Mouse (Mus musculus) liver, embryonic 15.5 days (tissue): ENCODE measurements around the gene Rasgef1b. TPM values are rescaled to one million over a fixed set of nuclear protein-coding genes. Genes with fewer than 3 reads are reported as not detected.

Experiments
- ATAC-seq: fragments of 200-750 bp; cut with Nextera tagmentation; 2 replicates; pipeline ENCODE4 v1.8.0; 2017; ENCODE audit warnings: moderate number of reproducible peaks, mild to moderate bottlenecking, moderate library complexity; ENCODE audit not compliant: insufficient read depth
- H3K27ac ChIP-seq: fragments of 300-500 bp; sonication (generic); replicated peaks from 2 replicates; pipeline ENCODE4 v1.5.1; 2015; ENCODE audit warnings: mild to moderate bottlenecking, inconsistent platforms
- H3K27me3 ChIP-seq: fragments of 300-500 bp; sonication (generic); 2 replicates; pipeline ENCODE4 v1.6.1; 2015; ENCODE audit warnings: mild to moderate bottlenecking, inconsistent platforms
- H3K36me3 ChIP-seq: fragments of 300-500 bp; sonication (generic); replicated peaks from 2 replicates; pipeline ENCODE4 v1.6.1; 2015; ENCODE audit warnings: moderate library complexity, mild to moderate bottlenecking, inconsistent platforms
- H3K4me1 ChIP-seq: fragments of 300-500 bp; sonication (generic); replicated peaks from 2 replicates; pipeline ENCODE4 v1.6.1; 2015; ENCODE audit warnings: inconsistent platforms
- H3K4me2 ChIP-seq: fragments of 300-500 bp; sonication (generic); 2 replicates; pipeline ENCODE4 v1.6.1; 2015; ENCODE audit warnings: moderate library complexity, mild to moderate bottlenecking, inconsistent platforms
- H3K4me3 ChIP-seq: fragments of 300-500 bp; sonication (generic); replicated peaks from 2 replicates; pipeline ENCODE4 v1.5.1; 2015; ENCODE audit warnings: mild to moderate bottlenecking, inconsistent platforms
- H3K9ac ChIP-seq: fragments of 300-500 bp; sonication (generic); 2 replicates; pipeline ENCODE4 v1.6.1; 2015; ENCODE audit warnings: moderate library complexity, mild to moderate bottlenecking, inconsistent platforms
- H3K9me3 ChIP-seq: fragments of 300-500 bp; sonication (generic); replicated peaks from 2 replicates; pipeline ENCODE4 v1.6.1; 2016; ENCODE audit warnings: inconsistent platforms
- WGBS: fragments of 180-500 bp; shearing (Covaris S2); methylation state at CpG from one replicate; pipeline ENCODE4 v1.1.7; 2015; ENCODE audit warnings: mixed read lengths; ENCODE audit not compliant: insufficient replicate concordance; 5-methylcytosine and 5-hydroxymethylcytosine counted together
- polyA plus RNA-seq: library from polyadenylated mRNA; unstranded; fragments of >200 nt; fragmentation: Nextera tagmentation; extraction: Ambion mirVana; gene quantifications from 2 replicates; pipeline ENCODE4 v1.2.1, GENCODE M21; 2015

Gene Rasgef1b
- polyA plus RNA-seq, 1 experiment from 2014 or later: 7.3 TPM

DNA sequence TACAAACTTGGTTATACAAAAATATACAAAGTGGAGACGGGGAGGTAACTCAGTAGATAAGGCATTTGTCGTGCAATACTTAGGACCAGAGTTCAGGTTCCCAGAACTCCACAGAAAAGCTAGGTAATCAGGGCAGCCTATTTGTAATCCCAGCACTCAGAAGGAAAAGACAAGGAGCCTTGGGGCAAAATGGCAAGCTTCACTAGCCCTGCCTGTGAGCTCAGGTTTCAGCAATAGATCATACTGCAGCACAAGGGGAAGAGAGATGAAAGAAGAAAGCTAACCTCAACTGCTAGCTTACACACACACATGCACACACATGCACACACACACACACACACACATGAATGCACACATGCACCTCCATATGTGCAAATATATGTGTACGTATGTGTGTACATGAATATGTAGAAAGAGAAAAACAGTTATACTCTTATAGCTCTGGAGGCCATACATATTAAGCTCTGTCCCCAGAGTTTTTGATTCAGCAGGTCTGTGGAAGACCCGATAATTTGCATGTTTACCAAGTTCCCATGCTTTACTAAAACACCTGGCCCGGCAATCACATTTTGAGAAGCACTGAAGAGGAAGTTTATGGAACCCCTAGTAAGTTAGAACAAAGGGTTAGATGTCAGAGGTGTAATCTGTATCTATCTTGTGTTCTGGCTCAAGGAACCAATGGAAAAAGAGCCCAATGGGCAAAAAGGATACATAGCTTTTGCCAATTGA lies 256.1 kb downstream of the Rasgef1b start:
- H3K27me3 ChIP-seq: no peaks in the 10 kb centered on the region
- no peak overlapping the region for H3K9ac ChIP-seq
- H3K4me1 ChIP-seq: peaks cover 13% of the 10 kb centered on the region
- no peak overlapping the region for H3K4me3 ChIP-seq
- no peaks in the 10 kb centered on the region for H3K9me3 ChIP-seq
- 63% methylated on average over 5 of the region's 5 CpGs for whole genome bisulfite sequencing
- no peak overlapping the region for H3K4me2 ChIP-seq
- H3K36me3 ChIP-seq: no peaks in the 10 kb centered on the region
- no peak for ATAC-seq
- H3K27ac ChIP-seq: no peak overlapping the region

DNA sequence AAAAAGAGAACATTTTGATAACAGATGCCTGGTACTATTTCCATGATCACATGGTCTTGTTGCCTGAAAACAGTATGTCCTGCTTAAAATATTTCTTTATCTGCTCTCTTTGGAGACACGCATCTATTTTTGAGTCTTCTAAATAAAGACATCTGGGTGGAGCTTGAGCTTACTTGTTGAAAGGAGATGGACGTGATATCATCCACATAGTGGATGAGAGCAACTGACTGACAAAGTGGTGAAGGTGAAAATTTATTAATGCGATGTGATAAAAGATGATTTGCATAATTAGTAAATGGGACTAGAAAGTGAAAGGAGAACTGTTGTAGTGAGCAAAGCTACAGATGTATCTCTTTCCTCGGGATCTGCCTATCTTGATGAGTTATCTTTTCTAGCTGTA lies 257.1 kb downstream of the Rasgef1b start:
- Histone ChIP-seq H3K4me2 (no peak overlapping the region), H3K9ac (no peak overlapping the region), H3K27ac (no peak overlapping the region), H3K36me3 (no peaks in the 10 kb centered on the region), H3K27me3 (no peaks in the 10 kb centered on the region), H3K9me3 (no peaks in the 10 kb centered on the region), H3K4me3 (no peak overlapping the region), H3K4me1 (peaks cover 3% of the 10 kb centered on the region)
- 45% methylated on average over 4 of the region's 4 CpGs for WGBS
- no peak for ATAC-seq

DNA sequence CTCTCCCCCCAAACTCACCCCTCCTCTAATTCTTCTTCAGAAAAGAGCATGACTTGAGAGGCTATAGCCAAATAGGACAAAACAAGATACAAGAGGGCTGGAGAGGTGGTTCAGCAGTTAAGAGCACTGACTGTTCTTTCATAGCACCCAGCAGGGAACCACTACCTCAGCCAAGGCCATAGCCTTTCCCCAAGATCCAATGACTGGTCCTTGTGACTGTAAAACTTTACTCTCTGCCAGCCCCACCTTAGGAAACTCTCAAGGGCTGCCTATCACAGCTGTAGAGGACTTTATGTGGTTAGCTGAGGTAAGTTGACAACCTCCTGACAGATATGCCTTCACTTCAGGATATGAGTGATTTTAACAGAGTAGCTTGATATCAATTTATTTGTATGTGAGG lies 258.3 kb downstream of the Rasgef1b start:
- no peak overlapping the region for H3K27ac ChIP-seq
- no peak overlapping the region for H3K4me3 ChIP-seq
- no peak overlapping the region for H3K9ac ChIP-seq
- H3K36me3 ChIP-seq: no peaks in the 10 kb centered on the region
- H3K4me1 ChIP-seq: no peaks in the 10 kb centered on the region
- ATAC-seq: no peak
- H3K9me3 ChIP-seq: no peaks in the 10 kb centered on the region
- no peak overlapping the region for H3K4me2 ChIP-seq
- H3K27me3 ChIP-seq: no peaks in the 10 kb centered on the region

DNA sequence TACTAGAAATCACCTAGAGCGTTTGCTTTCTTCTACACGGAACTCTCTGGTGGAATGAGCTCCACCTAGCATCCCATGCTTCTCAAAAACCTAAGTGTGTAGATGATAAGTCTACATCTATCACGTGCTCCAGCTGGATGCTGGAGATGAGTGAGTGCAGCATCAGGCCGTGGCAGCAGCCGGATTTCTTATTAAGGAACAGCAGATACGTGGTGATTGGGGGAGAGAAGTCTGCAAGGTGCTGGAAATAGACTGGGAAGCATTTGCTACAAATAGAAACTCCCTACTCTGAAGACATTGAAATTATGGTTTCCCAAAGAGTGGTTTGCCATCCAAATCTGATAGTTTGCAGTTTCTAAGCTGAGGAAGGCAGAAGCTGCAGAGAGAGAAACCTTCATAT lies 269.9 kb downstream of the Rasgef1b start:
- Histone ChIP-seq H3K27me3 (no peaks in the 10 kb centered on the region), H3K4me3 (no peak overlapping the region), H3K9me3 (no peaks in the 10 kb centered on the region), H3K4me1 (no peaks in the 10 kb centered on the region), H3K9ac (no peak overlapping the region), H3K27ac (no peak overlapping the region), H3K36me3 (no peaks in the 10 kb centered on the region), H3K4me2 (no peak overlapping the region)
- no peak for ATAC-seq
- WGBS: 62% methylated on average over 6 of the region's 6 CpGs

DNA sequence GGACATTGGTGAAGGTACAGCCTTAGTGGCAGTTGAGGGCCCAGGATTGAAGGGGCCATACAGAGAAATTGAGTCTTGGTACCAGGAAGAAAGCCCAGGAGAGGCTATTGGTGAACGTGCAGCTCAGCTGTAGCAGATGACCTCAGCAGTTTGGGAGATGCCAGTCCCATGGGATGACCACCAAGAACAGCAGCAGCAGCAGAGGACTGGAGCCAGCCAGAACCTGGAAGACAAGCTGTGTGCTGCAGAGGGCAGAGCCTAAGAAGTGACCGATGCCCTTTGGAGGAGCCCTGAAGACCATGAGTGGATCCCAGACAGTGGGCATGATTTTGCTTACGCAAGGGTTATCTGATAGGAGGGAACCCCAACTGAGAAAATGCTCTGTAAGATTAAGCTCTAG lies 271.6 kb downstream of the Rasgef1b start:
- WGBS: 73% methylated on average over 3 of the region's 3 CpGs
- Histone ChIP-seq H3K4me2 (no peak overlapping the region), H3K36me3 (no peaks in the 10 kb centered on the region), H3K9ac (no peak overlapping the region), H3K9me3 (no peaks in the 10 kb centered on the region), H3K27ac (no peak overlapping the region), H3K4me1 (no peaks in the 10 kb centered on the region), H3K27me3 (no peaks in the 10 kb centered on the region), H3K4me3 (no peak overlapping the region)
- ATAC-seq: no peak

DNA sequence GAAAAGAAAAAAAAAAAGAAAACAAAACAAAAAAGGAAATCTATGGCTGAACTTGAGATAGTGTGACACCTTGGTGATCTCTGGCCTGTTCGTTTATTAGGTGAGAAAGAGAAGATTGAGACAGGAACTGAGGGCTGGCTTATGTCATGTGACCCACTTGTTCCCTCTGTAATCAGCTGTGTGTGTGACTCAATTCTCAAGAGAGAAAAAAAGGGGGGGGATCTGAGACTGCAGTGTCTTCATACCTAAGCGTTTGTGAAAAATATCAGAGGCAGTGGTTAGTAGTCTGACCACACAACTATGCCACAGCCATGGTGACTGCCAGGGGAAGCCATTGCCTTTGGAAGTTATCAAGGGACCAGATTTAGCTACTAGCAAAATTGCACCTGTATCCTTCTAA lies 276.9 kb downstream of the Rasgef1b start:
- H3K4me1 ChIP-seq: no peaks in the 10 kb centered on the region
- H3K4me3 ChIP-seq: no peak overlapping the region
- no peak overlapping the region for H3K27ac ChIP-seq
- no peaks in the 10 kb centered on the region for H3K9me3 ChIP-seq
- no peaks in the 10 kb centered on the region for H3K36me3 ChIP-seq
- H3K27me3 ChIP-seq: no peaks in the 10 kb centered on the region
- no peak overlapping the region for H3K4me2 ChIP-seq
- WGBS: 25% methylated on average over 2 of the region's 2 CpGs
- ATAC-seq: no peak
- no peak overlapping the region for H3K9ac ChIP-seq

DNA sequence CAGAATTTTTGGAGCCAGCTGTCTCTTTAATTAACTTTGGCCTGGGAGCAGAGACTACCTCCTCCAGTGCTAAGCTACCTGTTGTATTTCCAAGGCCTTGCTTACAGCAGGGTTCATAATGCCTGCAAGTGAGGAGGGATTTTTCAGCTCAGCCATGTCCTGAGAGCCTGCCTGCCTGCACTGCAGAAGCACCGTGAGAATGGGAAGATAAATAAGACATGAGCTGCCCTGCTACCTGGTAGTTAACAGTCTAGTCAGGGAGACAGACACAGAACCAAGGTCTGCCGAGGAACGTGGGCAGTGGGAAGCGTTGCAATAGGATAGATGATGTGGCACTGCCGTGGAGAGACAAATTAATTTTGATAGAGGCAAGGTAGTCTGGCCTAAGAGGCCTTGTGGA lies 277.4 kb downstream of the Rasgef1b start:
- no peak overlapping the region for H3K9ac ChIP-seq
- H3K4me3 ChIP-seq: no peak overlapping the region
- H3K27ac ChIP-seq: no peak overlapping the region
- ATAC-seq: no peak
- H3K4me2 ChIP-seq: no peak overlapping the region
- H3K4me1 ChIP-seq: no peaks in the 10 kb centered on the region
- WGBS: 56% methylated on average over 5 of the region's 5 CpGs
- H3K9me3 ChIP-seq: no peaks in the 10 kb centered on the region
- no peaks in the 10 kb centered on the region for H3K27me3 ChIP-seq
- H3K36me3 ChIP-seq: no peaks in the 10 kb centered on the region

DNA sequence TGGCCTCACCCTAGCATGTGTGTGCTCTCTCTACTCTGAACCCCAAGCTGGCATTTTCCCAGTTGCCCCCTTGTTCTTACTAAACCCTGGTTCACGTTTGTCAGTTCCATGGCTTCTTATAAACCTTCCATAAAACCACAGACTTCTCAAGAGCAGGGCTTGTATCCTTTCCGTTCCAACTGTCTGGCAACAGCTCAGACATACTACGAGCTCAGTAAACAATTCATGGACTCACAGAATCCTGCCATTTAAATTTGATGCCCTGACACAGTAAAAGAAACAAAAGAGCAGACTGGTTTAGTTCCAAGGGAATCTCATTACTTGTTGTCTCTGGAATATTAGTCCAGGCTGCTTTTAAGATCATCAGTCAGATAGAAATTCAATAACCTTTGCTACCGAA lies 277.9 kb downstream of the Rasgef1b start:
- H3K9me3 ChIP-seq: no peaks in the 10 kb centered on the region
- no peaks in the 10 kb centered on the region for H3K4me1 ChIP-seq
- no peak overlapping the region for H3K9ac ChIP-seq
- no peaks in the 10 kb centered on the region for H3K27me3 ChIP-seq
- no peak for ATAC-seq
- H3K27ac ChIP-seq: no peak overlapping the region
- no peak overlapping the region for H3K4me2 ChIP-seq
- 63% methylated on average over 4 of the region's 4 CpGs for WGBS
- no peak overlapping the region for H3K4me3 ChIP-seq
- no peaks in the 10 kb centered on the region for H3K36me3 ChIP-seq

DNA sequence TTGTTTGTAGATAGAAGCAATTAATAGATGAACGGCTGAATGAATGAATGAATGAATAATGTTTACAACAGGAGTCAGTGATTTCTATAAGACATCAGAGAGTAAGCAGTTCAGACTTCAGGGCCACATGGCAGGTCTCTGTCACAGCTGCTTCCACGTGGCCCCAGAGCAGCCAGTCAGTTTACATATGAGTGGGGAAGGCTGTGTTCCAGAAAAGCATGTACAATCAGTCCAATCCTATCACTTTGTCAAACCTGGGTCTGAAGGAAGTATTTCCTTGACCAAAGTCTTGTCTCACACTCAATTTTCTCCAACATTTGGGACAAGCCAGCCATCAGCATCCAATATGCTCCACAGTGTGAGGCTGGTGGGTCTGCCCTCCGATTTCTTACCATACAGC lies 278.4 kb downstream of the Rasgef1b start:
- Histone ChIP-seq H3K36me3 (no peaks in the 10 kb centered on the region), H3K9ac (no peak overlapping the region), H3K9me3 (no peaks in the 10 kb centered on the region), H3K4me2 (no peak overlapping the region), H3K27ac (no peak overlapping the region), H3K4me1 (no peaks in the 10 kb centered on the region), H3K27me3 (no peaks in the 10 kb centered on the region), H3K4me3 (no peak overlapping the region)
- 59% methylated on average over 3 of the region's 3 CpGs for WGBS
- ATAC-seq: no peak

DNA sequence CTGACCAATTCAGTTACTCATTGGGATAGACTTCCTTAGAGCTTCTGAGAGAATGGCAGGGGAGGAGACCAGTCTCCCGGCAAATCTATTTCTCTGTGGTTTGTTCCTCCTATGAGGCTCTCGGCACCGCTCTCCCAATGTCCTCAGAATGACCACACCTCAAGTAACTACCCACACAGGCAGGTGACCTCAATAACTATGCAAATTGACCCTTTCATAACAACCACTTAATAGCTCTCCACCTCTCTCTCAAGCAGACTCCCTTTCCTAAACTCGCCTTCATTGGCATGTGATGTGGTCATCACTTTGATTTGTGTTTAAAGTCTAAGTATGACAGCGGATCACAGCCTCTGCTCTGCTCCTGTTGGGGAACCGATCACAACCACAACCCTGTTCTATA lies 281.4 kb downstream of the Rasgef1b start:
- H3K4me1 ChIP-seq: no peaks in the 10 kb centered on the region

DNA sequence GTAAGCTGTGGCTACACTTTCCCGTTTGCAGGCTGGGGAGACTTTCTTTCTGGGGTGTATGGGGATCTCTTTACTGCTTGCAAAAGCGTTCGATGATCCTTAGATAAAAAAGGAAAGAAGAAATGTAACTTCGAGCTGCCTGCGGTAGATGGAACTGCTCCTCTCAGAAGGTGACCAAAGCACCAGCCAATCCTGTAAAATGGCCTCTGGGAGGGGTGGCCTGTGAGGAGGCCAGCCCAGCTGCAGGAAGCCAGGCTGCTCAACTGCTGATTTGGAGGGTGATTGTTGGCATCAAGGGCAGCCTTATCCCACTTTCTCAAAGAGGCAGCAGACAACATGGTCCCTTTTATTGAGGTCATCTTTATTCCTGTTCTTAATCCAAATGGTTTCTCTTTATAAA lies 283.6 kb downstream of the Rasgef1b start:
- ATAC-seq: no peak

More for the DNA sequence above, 281.4 kb downstream of the Rasgef1b start:
- ATAC-seq: no peak
- no peak overlapping the region for H3K27ac ChIP-seq
- no peaks in the 10 kb centered on the region for H3K36me3 ChIP-seq
- H3K9me3 ChIP-seq: no peaks in the 10 kb centered on the region
- H3K9ac ChIP-seq: no peak overlapping the region
- 72% methylated on average over 6 of the region's 6 CpGs for WGBS
- no peak overlapping the region for H3K4me3 ChIP-seq
- no peaks in the 10 kb centered on the region for H3K27me3 ChIP-seq
- no peak overlapping the region for H3K4me2 ChIP-seq

DNA sequence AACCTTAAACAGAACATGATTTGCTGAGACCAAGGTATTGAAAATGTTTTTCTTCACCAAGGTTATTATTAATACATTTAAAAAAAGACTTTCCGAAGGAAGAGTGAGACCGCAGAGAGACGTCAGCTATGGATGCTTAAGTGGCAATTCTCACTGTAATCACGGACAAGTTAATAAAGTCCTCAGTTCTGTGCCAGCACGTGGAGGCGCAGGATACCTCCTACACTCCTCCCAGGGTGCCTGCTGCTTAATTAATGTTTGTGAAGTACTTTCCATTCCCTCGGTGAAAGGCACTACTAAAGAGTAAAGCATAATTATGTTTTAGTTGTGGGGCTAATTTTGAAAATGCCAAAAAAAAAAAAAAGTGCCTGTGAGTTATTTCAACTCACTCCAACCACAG lies 284.1 kb downstream of the Rasgef1b start:
- ATAC-seq: no peak
- no peaks in the 10 kb centered on the region for H3K36me3 ChIP-seq
- WGBS: 67% methylated on average over 7 of the region's 7 CpGs
- no peak overlapping the region for H3K4me3 ChIP-seq
- no peaks in the 10 kb centered on the region for H3K4me1 ChIP-seq
- no peak overlapping the region for H3K9ac ChIP-seq
- H3K4me2 ChIP-seq: no peak overlapping the region
- no peak overlapping the region for H3K27ac ChIP-seq
- no peaks in the 10 kb centered on the region for H3K27me3 ChIP-seq
- H3K9me3 ChIP-seq: no peaks in the 10 kb centered on the region

More for the DNA sequence above, 283.6 kb downstream of the Rasgef1b start:
- Histone ChIP-seq H3K4me1 (no peaks in the 10 kb centered on the region), H3K27ac (no peak overlapping the region), H3K9ac (no peak overlapping the region), H3K36me3 (no peaks in the 10 kb centered on the region), H3K27me3 (no peaks in the 10 kb centered on the region), H3K4me3 (no peak overlapping the region), H3K4me2 (no peak overlapping the region), H3K9me3 (no peaks in the 10 kb centered on the region)
- WGBS: 53% methylated on average over 5 of the region's 5 CpGs
